Mouse (Mus musculus): ENCODE measurements around the gene Haus4. TPM values are rescaled to one million over a fixed set of nuclear protein-coding genes. Genes with fewer than 3 reads are reported as not detected.

The Haus4 gene
- 10 to 100 TPM; 31.0 to 32.5 TPM for total RNA-seq (2021)
- long read RNA-seq, experiment 1, transcript Haus4-201 (10 exons, 1,587 nt): major isoform, 69 of 81 reads
- long read RNA-seq, experiment 1, partial matches to known transcripts: 3 of 81 reads
- long read RNA-seq, experiment 1, other reads (novel, unspliced or antisense): 9 of 81 reads
- long read RNA-seq, experiment 2, transcript Haus4-201 (10 exons, 1,587 nt): major isoform, 24 of 38 reads
- long read RNA-seq, experiment 2, partial matches to known transcripts: 5 of 38 reads
- long read RNA-seq, experiment 2, other reads (novel, unspliced or antisense): 9 of 38 reads

DNA sequence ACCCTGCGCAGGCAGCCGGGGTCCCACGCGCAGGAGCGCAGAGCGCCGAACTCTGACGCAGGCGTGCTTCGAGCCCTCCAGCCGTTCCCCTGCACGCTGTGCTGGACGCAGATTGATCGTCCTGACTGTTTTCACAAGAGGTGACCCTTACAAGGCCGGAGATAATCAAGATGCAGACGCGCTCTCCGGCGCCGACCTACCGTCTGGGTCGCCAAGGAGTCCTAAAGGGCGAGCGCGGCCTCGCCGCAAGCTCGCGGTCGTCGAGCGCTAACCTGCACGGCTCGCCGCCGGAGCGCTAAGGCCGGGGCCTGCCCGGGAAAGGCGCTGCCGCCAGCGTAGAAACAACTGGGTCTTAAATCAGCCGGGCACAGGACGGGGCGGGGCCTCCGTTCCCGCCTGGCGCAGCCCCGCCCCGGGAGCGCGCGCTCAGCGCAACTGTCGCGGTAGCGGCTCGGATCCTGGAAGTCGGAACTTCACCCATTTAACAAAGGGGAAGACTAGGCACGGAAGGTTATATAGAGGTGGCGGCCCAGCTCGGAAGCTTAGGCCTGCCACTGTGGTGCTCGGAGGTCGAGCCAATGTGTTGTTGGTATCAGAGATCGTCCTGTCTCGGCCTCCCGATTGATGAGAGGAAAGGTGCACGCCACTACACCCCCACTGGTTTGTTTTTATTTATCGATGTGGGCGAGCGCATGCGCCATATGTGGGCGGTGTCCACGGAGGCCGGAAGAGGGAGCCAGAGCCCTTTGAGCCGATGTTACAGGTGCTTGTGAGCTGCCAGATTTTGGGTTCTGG is at the start of gene Haus4:
Gene Haus4 (minus strand): TSS at position 642 of the 795 bp plus-strand sequence.
- peak; percentile 92 for DNase-seq

DNA sequence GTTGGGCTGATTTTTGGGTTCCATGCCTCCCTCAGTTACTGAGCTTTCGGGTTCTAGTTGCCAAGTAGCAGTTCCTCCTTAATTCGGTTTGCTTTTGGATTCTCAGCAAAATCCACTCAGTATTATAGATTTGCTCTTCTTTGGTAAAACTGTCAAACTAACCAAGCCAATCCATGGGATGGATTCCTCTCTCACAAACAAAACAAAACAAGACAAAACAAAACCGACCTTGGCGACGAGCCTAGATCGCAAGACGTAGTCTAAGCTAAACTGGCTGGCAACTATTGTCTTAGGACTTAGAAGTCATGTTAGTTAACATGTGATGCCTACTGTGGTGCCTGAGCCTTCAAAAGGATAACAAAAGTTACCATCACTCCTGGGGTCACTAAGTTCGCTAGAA is 49.3 kb upstream of the Haus4 start:
- DNase-seq: no peak

GRCm38 (mm10) chr14:54603038-54603654 is 48.7 kb upstream of the Haus4 start:
- peak; percentile 97 for DNase-seq

GRCm38 (mm10) chr14:54602613-54603012 is 48.2 kb upstream of the Haus4 start:
- DNase-seq: peak; percentile 40

DNA sequence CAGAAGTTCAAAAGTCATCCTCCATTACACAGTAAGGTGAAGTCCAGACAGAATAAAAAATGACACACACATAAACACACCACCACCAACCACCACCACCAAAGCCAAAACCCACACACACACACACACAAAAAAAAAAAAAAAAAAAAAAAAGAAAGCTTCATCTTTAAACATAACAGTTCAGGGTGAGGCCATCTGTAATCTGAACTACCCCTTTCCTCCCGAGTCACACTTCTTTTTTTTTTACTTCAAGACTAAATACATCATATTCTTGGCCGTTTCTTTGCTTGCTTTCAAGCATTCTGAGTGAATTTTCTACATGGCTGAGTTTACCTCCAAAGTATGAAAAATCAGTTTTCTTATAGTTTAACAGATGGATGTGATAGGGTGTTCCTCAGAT is 47.2 kb upstream of the Haus4 start:
- no peak for DNase-seq

- DNase-seq: no peak
These were observed 42.7 kb upstream of the Haus4 start for GRCm38 (mm10) chr14:54597084-54597483.

DNA sequence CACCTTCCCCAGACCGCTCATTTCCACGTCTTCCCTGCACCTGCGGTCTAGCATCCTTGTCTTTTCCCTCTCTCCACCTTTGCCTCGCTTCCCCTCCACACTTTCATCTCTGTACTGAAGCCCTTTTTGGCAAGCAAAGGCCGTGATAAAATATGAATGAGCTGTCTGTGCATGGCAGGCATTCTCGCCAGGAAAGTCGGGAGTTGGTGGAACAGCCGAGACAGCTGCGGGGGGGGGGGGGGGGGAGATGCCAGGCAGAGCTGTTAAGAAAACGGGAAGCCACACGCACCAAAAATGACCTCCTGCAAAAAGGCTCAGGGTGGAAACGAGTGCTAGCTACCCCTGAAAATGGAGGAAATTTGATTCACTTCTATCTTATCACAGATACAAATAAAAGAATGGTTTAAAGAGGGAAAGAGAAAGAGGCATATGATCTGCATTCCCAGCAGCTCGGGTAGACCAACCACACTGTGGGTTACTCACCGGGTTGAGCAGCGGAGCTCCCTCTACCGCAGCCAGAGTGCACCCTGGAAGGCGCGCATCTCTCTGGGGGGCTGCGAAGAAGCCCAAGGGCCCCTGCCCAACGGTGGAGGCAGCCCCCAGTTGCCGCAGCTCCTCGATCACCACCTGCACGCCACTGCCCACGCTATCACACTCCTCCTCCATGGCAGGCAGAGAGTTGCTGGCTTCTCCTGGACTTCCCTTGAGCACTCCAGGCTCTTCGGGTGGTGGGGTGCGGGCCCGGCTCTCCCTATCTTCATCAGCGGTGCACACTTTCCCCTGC is 40.4 kb upstream of the Haus4 start:
- DNase-seq: no peak

- DNase-seq: no peak
These were observed 39.6 kb upstream of the Haus4 start for GRCm38 (mm10) chr14:54594055-54594454.

DNA sequence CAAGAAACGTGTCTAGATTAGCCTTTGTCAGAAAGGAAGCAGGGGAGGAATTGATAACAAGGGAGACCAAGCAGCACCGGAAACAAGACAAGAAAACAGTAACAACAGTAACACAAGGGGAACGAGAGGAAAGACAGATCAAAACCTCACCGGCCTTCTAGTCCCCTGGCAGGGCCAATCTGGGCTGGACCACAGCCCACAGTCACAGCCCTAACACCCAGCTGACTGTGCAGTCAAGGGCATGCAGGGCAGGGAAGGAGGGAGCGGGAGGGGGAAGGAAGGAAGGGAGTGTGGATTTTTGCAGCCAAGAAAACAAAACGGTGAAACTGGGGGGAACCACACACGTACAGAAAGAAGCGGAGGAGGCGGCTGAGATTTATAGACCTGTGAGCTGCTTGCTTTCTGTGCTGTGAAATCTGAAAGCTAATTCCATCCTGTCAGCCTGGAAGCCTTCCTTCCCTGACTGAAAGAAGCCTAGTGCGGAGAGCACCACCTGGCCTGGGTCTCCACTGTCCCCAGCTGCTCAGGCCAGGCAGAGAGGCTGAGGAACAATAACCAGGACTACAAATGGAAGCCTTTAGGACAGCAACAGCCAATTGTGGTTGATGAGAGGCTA is 38.0 kb upstream of the Haus4 start:
- peak; percentile 78 for DNase-seq

DNA sequence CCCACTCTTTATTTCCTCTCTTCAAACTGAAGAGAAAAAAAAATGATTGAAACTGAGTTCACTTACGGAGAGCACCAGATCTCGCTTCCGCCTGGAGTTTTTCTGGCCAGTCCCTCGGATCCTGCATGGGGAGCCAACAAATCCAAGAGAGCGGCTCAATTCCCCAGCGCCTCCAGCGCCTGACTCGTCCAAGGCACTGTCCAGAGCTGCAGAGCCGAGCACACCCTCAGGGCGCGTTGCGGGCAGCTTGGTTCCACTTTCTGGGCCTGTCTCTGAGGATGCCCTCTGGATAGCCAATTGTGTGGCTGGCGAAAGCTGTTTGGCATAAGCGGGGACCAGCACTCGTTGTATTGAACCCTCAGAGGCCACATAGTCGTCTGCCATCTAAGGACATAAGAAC is 36.6 kb upstream of the Haus4 start:
- no peak for DNase-seq

- peak; percentile 84 for DNase-seq
These were observed 29.4 kb upstream of the Haus4 start for GRCm38 (mm10) chr14:54583681-54584338.

DNA sequence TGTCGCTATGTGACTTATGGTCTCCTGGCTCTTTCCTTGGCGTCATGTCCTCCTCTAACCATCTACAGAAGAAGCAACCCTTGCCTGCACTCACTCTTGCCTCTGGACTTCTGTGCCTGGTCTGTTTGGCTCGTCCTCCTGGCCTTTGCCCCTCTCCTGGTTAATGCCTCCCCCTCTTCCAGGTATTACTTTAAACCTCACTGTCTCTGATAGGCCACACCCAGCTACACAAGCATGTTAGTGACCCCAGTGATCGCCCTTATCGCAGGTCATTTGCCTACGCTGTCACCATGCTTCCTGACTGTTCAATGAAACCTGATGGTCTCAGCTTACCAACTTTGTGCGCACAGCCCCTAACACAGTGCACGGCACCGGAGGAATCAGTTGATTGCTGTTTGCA is 28.1 kb upstream of the Haus4 start:
- no peak for DNase-seq

DNA sequence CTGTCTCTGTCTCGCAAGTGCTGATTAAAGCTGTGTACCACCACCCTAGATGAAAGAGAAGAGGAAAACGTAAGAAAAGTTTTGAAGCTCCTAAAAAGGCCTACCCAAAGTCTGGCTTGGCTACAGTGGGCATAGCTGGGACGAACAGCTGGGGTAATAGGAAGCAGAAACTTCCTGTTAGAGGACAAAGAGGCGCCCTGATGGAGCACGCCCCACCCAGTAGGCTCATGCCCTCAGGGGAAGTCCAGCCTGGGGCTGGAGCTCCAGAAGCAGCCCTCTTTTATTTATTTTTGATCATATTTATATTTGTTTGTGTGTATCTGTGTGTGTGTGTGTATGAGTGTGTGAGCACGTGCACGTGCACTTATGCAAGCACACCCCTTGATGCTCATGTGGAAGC is 25.2 kb upstream of the Haus4 start:
- no peak for DNase-seq

GRCm38 (mm10) chr14:54578063-54578462 is 23.6 kb upstream of the Haus4 start:
- peak; percentile 47 for DNase-seq

- peak; percentile 93 for DNase-seq
These were observed 22.9 kb upstream of the Haus4 start, which contains the start of gene Ajuba for GRCm38 (mm10) chr14:54577089-54577982. Gene Ajuba (minus strand): TSS chr14:54577558.

DNA sequence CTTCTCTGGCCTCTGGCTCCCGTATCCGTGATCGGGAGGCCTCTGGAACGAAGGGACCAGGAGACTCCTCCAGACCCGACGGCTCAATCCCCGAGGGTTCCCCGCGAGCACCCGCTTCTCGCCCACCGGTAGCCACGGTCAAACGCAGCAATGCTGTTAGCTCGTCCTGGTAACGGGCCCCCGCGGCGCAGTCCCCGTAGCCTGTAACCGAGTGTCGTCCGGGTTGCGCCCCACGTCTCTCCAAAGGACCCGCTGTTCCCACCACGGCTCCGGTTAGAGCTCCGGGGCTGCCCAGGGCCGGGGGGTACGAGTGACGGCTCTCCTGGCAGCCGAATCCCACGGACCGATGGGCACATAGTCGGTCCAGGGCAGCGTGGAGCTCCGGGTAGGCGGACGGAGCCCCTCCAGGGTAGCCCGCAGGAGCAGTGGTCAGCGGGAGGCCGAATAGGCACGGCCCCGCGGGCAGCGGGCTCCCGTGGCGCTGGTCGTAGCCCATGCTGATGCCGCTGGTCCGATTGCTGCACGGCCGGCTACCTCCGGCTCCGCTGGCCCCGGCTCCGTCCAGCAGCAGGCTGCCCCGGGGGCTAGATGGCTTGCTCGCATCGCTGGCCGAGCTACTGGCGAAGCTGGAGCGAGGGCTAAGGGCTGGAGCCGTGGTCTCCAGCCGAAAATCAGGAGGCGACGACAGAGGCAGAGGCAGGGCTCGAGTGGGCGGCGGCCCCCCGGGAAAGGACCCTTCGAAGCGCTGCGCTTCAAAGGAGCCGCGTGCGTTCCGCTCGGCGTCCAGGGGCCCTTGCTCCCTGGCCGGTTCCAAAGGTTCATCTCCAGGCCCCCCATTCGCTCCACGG is 22.0 kb upstream of the Haus4 start:
- peak; percentile 56 for DNase-seq

DNA sequence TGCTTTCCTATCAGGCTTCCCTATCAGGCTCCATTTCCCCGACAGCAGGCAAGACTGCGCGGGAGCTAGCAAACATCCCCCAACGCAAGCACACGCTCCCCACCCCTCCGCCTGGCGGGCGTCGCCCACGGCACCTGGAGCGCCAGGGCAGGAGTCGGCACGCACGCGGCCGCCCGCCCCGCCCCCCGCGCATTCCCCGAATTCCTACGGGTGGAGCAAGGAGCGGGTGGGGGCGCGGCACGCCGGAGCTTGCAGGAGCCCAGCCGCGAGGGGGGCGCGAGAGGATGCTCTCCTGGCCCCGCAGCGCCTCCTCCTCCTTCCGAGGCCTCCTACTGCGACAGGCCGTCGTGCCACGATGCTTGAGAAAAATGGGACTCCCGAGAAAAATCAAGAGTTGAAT is 21.2 kb upstream of the Haus4 start:
- peak; percentile 81 for DNase-seq

DNA sequence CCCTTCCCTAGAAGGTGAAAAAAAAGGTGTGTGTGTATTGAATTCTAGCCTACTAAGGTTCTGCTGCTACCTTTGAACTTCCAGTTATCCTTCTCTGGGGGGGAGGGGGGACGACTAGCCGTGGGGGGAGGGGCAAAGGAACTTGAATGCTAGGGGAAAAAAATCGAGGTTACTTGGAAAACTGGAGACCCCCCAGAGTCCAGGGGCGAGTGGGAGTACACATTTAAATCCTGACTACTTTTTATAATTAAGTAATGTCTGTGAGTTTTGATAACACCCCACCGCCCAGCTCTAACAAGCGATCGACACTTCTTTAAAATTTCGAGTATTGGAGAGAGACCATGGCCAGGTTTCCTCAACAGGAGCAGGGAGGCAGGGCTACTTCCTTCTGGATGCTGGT is 20.6 kb upstream of the Haus4 start:
- DNase-seq: no peak

DNA sequence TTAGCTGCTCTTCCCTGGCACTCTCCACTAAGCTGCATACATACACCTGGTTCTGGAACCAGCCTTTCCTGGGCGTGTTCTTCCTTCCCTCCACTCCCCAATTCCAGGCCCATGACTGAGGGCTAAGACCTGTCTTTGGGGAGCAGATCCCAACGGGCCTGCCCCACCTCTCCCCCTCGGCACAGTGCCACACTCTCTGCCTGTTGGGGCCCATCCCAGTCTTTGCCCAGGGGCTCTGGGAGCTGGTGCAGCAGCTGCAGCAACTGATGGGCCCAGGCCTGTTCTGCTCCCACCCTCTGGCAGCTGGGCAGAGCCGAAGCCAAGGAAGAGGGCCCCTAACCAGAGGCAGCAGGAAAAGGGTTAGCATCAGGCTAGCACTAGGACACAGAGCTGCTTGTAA is 19.8 kb upstream of the Haus4 start:
- peak; percentile 31 for DNase-seq

Measured in adrenal gland, postnatal 10 days (tissue).